Mouse (Mus musculus): ENCODE measurements around the gene Naa30. TPM values are rescaled to one million over a fixed set of nuclear protein-coding genes. Genes with fewer than 3 reads are reported as not detected.
A peak's percentile ranks its signal among the peaks of the same experiment; 100 is the strongest.

Naa30 gene
- 21.7 and 22.9 TPM in 2 replicates for polyA plus RNA-seq (2012; rRNA removed)

GRCm38 (mm10) chr14:49171867-49172581 lies at the start of gene Naa30:
Gene Naa30 (plus strand): TSS chr14:49172226.
- Histone ChIP-seq H3K27ac (ENCODE audit: insufficient read depth, low read length) (peak within 1 kb of the TSS; percentile 95), H3K4me3 (ENCODE audit: insufficient read depth, low read length) (peak within 1 kb of the TSS; percentile 56)

GRCm38 (mm10) chr14:49127162-49127779 lies 44.8 kb upstream of the Naa30 start:
- Histone ChIP-seq H3K4me3 (ENCODE audit: insufficient read depth, low read length) (no peak overlapping the region), H3K27ac (ENCODE audit: insufficient read depth, low read length) (no peak overlapping the region), H3K4me1 (ENCODE audit: control insufficient read depth, insufficient read depth, low read length) (no peaks in the 10 kb centered on the region)
- no peak for TF ChIP-seq CTCF (IDR thresholded peaks at IDR 0.05; ENCODE audit: extremely low read depth, insufficient read depth, low read length)
- TF ChIP-seq POLR2A (IDR thresholded peaks at IDR 0.05; ENCODE audit: extremely low read depth, insufficient read depth, low read length) = no peak

More at GRCm38 (mm10) chr14:49171867-49172581, at the start of gene Naa30:
- H3K4me1 ChIP-seq (ENCODE audit: control insufficient read depth, insufficient read depth, low read length) = peaks cover 7% of the 10 kb centered on the region; the same call in 1 of the 2 replicates
- TF ChIP-seq CTCF (IDR thresholded peaks at IDR 0.05; ENCODE audit: extremely low read depth, insufficient read depth, low read length) (no peak), POLR2A (IDR thresholded peaks at IDR 0.05; ENCODE audit: extremely low read depth, insufficient read depth, low read length) (0 out of 2 replicates have a peak, but pooled peaks have one; percentile 39)

GRCm38 (mm10) chr14:49128544-49129263 lies 43.3 kb upstream of the Naa30 start:
- H3K27ac ChIP-seq (ENCODE audit: insufficient read depth, low read length) = no peak overlapping the region
- no peak for TF ChIP-seq CTCF (IDR thresholded peaks at IDR 0.05; ENCODE audit: extremely low read depth, insufficient read depth, low read length)
- no peak for TF ChIP-seq POLR2A (IDR thresholded peaks at IDR 0.05; ENCODE audit: extremely low read depth, insufficient read depth, low read length)
- H3K4me3 ChIP-seq (ENCODE audit: insufficient read depth, low read length) = no peak overlapping the region
- H3K4me1 ChIP-seq (ENCODE audit: control insufficient read depth, insufficient read depth, low read length) = no peaks in the 10 kb centered on the region

GRCm38 (mm10) chr14:49132391-49132790 lies 39.6 kb upstream of the Naa30 start:
- H3K4me1 ChIP-seq (ENCODE audit: control insufficient read depth, insufficient read depth, low read length) = no peaks in the 10 kb centered on the region
- no peak for TF ChIP-seq POLR2A (IDR thresholded peaks at IDR 0.05; ENCODE audit: extremely low read depth, insufficient read depth, low read length)
- no peak for TF ChIP-seq CTCF (IDR thresholded peaks at IDR 0.05; ENCODE audit: extremely low read depth, insufficient read depth, low read length)
- H3K4me3 ChIP-seq (ENCODE audit: insufficient read depth, low read length) = no peak overlapping the region
- H3K27ac ChIP-seq (ENCODE audit: insufficient read depth, low read length) = no peak overlapping the region

- Histone ChIP-seq H3K27ac (ENCODE audit: insufficient read depth, low read length) (no peak overlapping the region), H3K4me3 (ENCODE audit: insufficient read depth, low read length) (no peak overlapping the region)
- TF ChIP-seq POLR2A (IDR thresholded peaks at IDR 0.05; ENCODE audit: extremely low read depth, insufficient read depth, low read length) (no peak), CTCF (IDR thresholded peaks at IDR 0.05; ENCODE audit: extremely low read depth, insufficient read depth, low read length) (no peak)
Observed at GRCm38 (mm10) chr14:49138171-49138570, 33.9 kb upstream of the Naa30 start.

GRCm38 (mm10) chr14:49140756-49141155 lies 31.3 kb upstream of the Naa30 start:
- TF ChIP-seq POLR2A (IDR thresholded peaks at IDR 0.05; ENCODE audit: extremely low read depth, insufficient read depth, low read length) = no peak
- TF ChIP-seq CTCF (IDR thresholded peaks at IDR 0.05; ENCODE audit: extremely low read depth, insufficient read depth, low read length) = no peak
- H3K4me1 ChIP-seq (ENCODE audit: control insufficient read depth, insufficient read depth, low read length) = no peaks in the 10 kb centered on the region
- no peak overlapping the region for H3K27ac ChIP-seq (ENCODE audit: insufficient read depth, low read length)
- H3K4me3 ChIP-seq (ENCODE audit: insufficient read depth, low read length) = no peak overlapping the region

More at GRCm38 (mm10) chr14:49138171-49138570, 33.9 kb upstream of the Naa30 start:
- no peaks in the 10 kb centered on the region for H3K4me1 ChIP-seq (ENCODE audit: control insufficient read depth, insufficient read depth, low read length)

GRCm38 (mm10) chr14:49153801-49154200 lies 18.2 kb upstream of the Naa30 start:
- TF ChIP-seq POLR2A (IDR thresholded peaks at IDR 0.05; ENCODE audit: extremely low read depth, insufficient read depth, low read length) = no peak
- TF ChIP-seq CTCF (IDR thresholded peaks at IDR 0.05; ENCODE audit: extremely low read depth, insufficient read depth, low read length) = peak; percentile 69
- Histone ChIP-seq H3K4me1 (ENCODE audit: control insufficient read depth, insufficient read depth, low read length) (no peaks in the 10 kb centered on the region), H3K4me3 (ENCODE audit: insufficient read depth, low read length) (no peak overlapping the region), H3K27ac (ENCODE audit: insufficient read depth, low read length) (no peak overlapping the region)

GRCm38 (mm10) chr14:49155572-49155971 lies 16.5 kb upstream of the Naa30 start:
- H3K4me1 ChIP-seq (ENCODE audit: control insufficient read depth, insufficient read depth, low read length) = no peaks in the 10 kb centered on the region
- TF ChIP-seq POLR2A (IDR thresholded peaks at IDR 0.05; ENCODE audit: extremely low read depth, insufficient read depth, low read length) (no peak), CTCF (IDR thresholded peaks at IDR 0.05; ENCODE audit: extremely low read depth, insufficient read depth, low read length) (no peak)
- no peak overlapping the region for H3K4me3 ChIP-seq (ENCODE audit: insufficient read depth, low read length)
- no peak overlapping the region for H3K27ac ChIP-seq (ENCODE audit: insufficient read depth, low read length)

GRCm38 (mm10) chr14:49158143-49158925 lies 13.7 kb upstream of the Naa30 start:
- Histone ChIP-seq H3K27ac (ENCODE audit: insufficient read depth, low read length) (no peak overlapping the region), H3K4me1 (ENCODE audit: control insufficient read depth, insufficient read depth, low read length) (no peaks in the 10 kb centered on the region), H3K4me3 (ENCODE audit: insufficient read depth, low read length) (no peak overlapping the region)
- TF ChIP-seq POLR2A (IDR thresholded peaks at IDR 0.05; ENCODE audit: extremely low read depth, insufficient read depth, low read length) (no peak), CTCF (IDR thresholded peaks at IDR 0.05; ENCODE audit: extremely low read depth, insufficient read depth, low read length) (no peak)

Data from cortical plate, adult 2 months (tissue).